Mouse (Mus musculus) hindbrain, embryonic 11.5 days (tissue): ENCODE measurements around the gene Eogt. TPM values are rescaled to one million over a fixed set of nuclear protein-coding genes. Genes with fewer than 3 reads are reported as not detected.
A peak's percentile ranks its signal among the peaks of the same experiment; 100 is the strongest.

Experiments
- ATAC-seq: fragments of 200-750 bp; cut with Nextera tagmentation; 2 replicates; pipeline ENCODE4 v1.8.0; 2017; ENCODE audit warnings: mild to moderate bottlenecking, moderate TSS enrichment, moderate library complexity; ENCODE audit not compliant: low FRiP score
- DNase-seq: peaks from one replicate; pipeline ENCODE4 v3.0.0-alpha.2; 2015; ENCODE audit warnings: low spot score
- H3K27ac ChIP-seq: fragments of 300-500 bp; sonication (generic); 2 replicates; pipeline ENCODE4 v1.5.1; 2014; ENCODE audit warnings: mild to moderate bottlenecking, low read depth, low read length
- H3K27me3 ChIP-seq: fragments of 300-500 bp; sonication (generic); 2 replicates; pipeline ENCODE4 v1.6.1; 2014; ENCODE audit warnings: mild to moderate bottlenecking, low read length, moderate library complexity, mixed read lengths; ENCODE audit not compliant: control insufficient read depth, insufficient read depth
- H3K36me3 ChIP-seq: fragments of 300-500 bp; sonication (generic); 2 replicates; pipeline ENCODE4 v1.6.1; 2014; ENCODE audit warnings: mild to moderate bottlenecking, low read length, moderate library complexity, mixed read lengths; ENCODE audit not compliant: control insufficient read depth, insufficient read depth
- H3K4me1 ChIP-seq: fragments of 300-500 bp; sonication (generic); replicated peaks from 2 replicates; pipeline ENCODE4 v1.6.1; 2014; ENCODE audit warnings: low read length, mixed read lengths; ENCODE audit not compliant: control insufficient read depth, insufficient read depth
- H3K4me2 ChIP-seq: fragments of 300-500 bp; sonication (generic); replicated peaks from 2 replicates; pipeline ENCODE4 v1.6.1; 2014; ENCODE audit warnings: mild to moderate bottlenecking, low read depth, low read length
- H3K4me3 ChIP-seq: fragments of 300-500 bp; sonication (generic); 2 replicates; pipeline ENCODE4 v1.5.1; 2014; ENCODE audit warnings: low read depth, low read length
- H3K9ac ChIP-seq: fragments of 300-500 bp; sonication (generic); 2 replicates; pipeline ENCODE4 v1.6.1; 2014; ENCODE audit warnings: low read depth, low read length
- H3K9me3 ChIP-seq: fragments of 300-500 bp; sonication (generic); 2 replicates; pipeline ENCODE4 v1.6.1; 2016; ENCODE audit warnings: low read length; ENCODE audit not compliant: control insufficient read depth
- WGBS: fragments of 180-500 bp; shearing (Covaris S2); extraction: QIAGEN DNeasy Blood & Tissue Kit; methylation state at CpG from one replicate; pipeline ENCODE4 v1.1.7; 2014; 5-methylcytosine and 5-hydroxymethylcytosine counted together
- polyA plus RNA-seq: library from polyadenylated mRNA; unstranded; fragments of >200 nt; fragmentation: Nextera tagmentation; extraction: Ambion mirVana; gene quantifications from 2 replicates; pipeline ENCODE4 v1.2.1, GENCODE M21; 2014

The Eogt gene
- polyA plus RNA-seq = 8.4 and 8.6 TPM in 2 replicates

DNA sequence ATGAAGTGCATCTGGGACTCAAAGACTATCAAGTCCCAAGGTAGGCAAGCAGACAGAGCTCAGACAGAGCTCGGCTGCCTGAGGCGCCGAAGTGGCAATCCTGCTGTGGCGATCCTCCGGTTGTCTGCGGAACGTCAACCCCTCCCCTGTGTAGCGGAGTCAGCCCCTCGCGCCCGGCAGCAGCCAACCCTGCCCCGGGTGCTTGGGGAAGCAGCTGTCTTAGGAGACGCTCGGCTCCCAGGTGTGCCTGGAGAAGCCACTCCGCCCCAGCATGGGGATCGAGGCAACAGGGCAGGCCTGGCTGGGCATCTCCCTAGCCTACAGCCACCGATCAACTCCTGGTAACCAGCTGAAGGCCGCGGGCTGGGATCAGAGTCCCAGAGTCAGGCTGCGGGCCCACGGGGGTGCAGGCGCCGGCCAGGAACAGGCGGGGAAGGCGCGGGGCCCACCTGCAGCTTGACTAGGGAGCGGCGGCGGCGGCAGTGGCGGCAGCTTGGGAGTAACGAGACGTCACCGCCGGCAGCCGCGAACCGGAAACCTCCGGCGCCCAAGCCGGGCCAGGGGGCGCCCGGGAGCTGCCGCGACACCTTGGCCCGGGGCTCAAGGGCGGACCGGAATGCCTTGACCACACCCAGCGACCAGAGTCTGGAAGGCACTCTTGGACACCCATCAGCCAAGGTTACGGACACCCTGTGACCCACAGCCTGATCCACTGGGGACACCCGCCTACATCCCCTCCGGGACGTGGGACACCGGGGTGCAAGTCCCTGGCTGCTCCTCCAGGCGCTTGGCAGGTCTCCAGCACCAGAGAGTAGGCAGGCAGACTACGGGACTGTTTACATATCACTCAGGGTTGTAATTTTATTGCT lies at the start of gene Eogt:
Eogt (minus strand) TSS at position 800 of the 869 bp plus-strand sequence.
- under 1% methylated on average over 56 of the region's 56 CpGs for WGBS
- peak within 1 kb of the TSS; percentile 71 for H3K27ac ChIP-seq

DNA sequence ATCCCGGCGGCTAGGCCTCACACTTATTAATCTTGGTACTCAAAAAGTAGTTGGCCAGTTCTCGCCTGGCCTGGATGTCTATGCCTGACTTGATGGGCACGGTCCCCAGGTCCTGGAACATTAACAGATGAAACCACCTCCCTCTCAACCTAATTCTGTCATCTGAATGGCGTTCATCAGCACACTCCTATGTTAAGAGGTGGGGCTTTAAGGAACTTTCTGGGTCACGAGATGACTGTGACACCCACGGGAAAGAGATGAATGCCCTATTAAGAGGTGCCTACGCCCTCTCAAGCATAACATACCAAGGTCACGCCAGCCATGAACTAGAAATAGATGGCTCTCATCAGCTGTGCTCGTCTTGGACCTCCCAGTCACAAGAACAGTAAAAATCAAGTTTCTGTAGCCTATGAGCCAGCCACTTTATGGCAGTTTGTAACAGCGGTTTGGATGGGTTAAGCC lies 30.4 kb upstream of the Eogt start:
- Histone ChIP-seq H3K27me3 (no peaks in the 10 kb centered on the region), H3K4me1 (no peaks in the 10 kb centered on the region; the same call in 1 of the 2 replicates), H3K4me3 (peak overlapping the region; percentile 85), H3K36me3 (no peaks in the 10 kb centered on the region), H3K27ac (peak overlapping the region; percentile 92), H3K4me2 (peak overlapping the region; percentile 78), H3K9ac (peak overlapping the region; percentile 95), H3K9me3 (no peaks in the 10 kb centered on the region)
- DNase-seq (no peak), ATAC-seq (no peak; the same call in 1 of the 2 replicates)
- WGBS = 11% methylated on average over 11 of the region's 11 CpGs

More for the DNA sequence above, at the start of gene Eogt:
- no peaks in the 10 kb centered on the region for H3K9me3 ChIP-seq
- peaks cover 2% of the 10 kb centered on the region; the same call in 1 of the 2 replicates for H3K4me1 ChIP-seq
- no peaks in the 10 kb centered on the region for H3K27me3 ChIP-seq
- H3K36me3 ChIP-seq = no peaks in the 10 kb centered on the region
- H3K9ac ChIP-seq = peak within 1 kb of the TSS; percentile 91
- peak; percentile 73 for ATAC-seq
- peak within 1 kb of the TSS; percentile 60 for H3K4me3 ChIP-seq
- peak within 1 kb of the TSS; percentile 96 for H3K4me2 ChIP-seq
- peak; percentile 78 for DNase-seq

DNA sequence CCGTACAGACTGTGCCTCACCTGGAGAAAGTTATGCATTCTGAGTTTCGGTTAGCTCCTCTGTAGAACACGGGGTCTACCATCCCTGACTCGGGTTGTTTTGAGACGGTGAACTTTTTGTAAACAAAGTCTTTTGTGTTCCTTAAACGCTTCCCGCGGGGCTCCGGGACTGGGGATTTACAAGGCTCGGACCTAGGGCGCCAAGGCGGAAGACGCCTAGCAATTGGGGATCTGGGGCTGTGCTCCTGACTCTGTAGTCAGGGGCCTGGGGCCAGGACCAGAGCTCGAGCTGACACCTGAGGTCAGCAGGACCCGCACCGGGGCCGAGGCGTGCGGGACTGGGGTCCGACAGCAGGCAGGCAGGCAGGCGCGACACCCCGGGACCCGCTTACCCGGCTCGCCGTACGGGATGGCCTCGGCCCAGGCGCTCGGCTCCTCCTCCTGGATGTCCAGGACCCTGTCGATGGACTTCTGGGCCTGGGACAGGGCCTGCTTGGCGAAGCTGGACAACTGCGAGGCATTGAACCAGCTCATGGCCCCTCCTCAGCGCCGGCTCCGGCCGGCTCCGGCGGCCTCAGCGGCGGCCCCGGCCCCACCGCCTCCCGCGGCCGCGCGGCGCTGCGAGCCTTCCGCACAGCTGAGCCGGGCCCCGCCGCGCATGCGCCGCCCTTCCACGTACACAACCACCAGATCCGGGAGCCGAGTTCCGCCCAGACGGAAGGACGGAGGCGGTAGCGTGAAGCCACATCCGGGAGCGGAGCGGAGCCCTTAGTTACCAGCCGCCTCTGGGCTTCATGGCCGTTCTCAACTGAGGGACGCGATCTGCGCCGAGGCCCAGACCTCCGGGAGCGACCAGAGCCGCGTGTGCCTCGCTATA lies 29.7 kb upstream of the Eogt start, which contains the start of gene Tmf1:
Tmf1 (minus strand) TSS at position 632 of the 876 bp plus-strand sequence.
- no peaks in the 10 kb centered on the region for H3K9me3 ChIP-seq

DNA sequence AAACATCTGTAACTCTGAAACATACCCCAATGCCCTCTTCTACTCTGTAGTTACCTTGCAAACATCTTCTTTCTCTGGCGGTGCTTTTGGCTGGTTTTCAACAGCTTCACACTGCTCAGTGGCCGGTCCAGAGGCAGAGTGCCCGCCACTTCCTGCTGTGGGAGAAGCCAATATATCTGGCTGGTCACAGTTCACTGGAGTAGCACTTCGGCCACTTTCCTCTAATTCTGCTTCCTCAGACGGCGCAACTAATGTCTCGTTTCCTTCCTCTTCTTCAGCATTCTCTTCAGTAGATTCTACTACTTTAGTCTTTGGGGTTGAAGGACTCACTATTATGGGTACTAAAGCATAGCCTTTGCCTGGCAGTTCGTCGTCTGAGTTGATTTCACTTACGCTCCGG lies 26.7 kb upstream of the Eogt start:
- peaks cover 5% of the 10 kb centered on the region; the same call in 1 of the 2 replicates for H3K36me3 ChIP-seq
- no peak overlapping the region for H3K9ac ChIP-seq
- H3K27me3 ChIP-seq = no peaks in the 10 kb centered on the region
- no peaks in the 10 kb centered on the region for H3K9me3 ChIP-seq
- H3K4me2 ChIP-seq = no peak overlapping the region
- H3K4me3 ChIP-seq = no peak overlapping the region
- H3K27ac ChIP-seq = no peak overlapping the region
- no peaks in the 10 kb centered on the region; the same call in 1 of the 2 replicates for H3K4me1 ChIP-seq
- ATAC-seq (no peak), DNase-seq (no peak)
- 89% methylated on average over 11 of the region's 11 CpGs for WGBS

More for the DNA sequence above, 29.7 kb upstream of the Eogt start, which contains the start of gene Tmf1:
- peak; percentile 97 for ATAC-seq
- H3K27ac ChIP-seq = peak within 1 kb of the TSS; percentile 92
- WGBS = under 1% methylated on average over 63 of the region's 80 CpGs
- peak; percentile 97 for DNase-seq
- H3K4me2 ChIP-seq = peak within 1 kb of the TSS; percentile 78
- H3K9ac ChIP-seq = peak within 1 kb of the TSS; percentile 95
- no peaks in the 10 kb centered on the region; the same call in 1 of the 2 replicates for H3K4me1 ChIP-seq
- H3K27me3 ChIP-seq = no peaks in the 10 kb centered on the region
- H3K36me3 ChIP-seq = no peaks in the 10 kb centered on the region
- peak within 1 kb of the TSS; percentile 85 for H3K4me3 ChIP-seq

DNA sequence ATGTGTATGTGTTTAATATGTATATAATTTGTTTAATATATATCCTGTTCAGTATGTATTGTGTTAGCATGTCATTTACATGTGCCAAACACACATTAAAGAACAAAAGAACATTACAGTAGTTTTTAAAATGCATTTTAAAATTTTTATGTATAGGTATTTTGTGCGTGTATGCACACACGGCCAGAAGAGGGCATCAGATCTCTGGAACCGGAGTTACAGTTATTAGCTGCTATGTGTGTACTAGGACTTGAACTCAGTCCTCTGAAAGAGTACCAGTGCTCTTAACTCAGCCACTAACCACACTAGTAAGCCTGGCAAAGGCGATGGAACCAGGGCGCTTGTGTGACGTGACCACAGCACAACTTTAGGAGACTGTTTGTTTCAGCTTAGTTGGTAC lies 1.2 kb upstream of the Eogt start:
- Histone ChIP-seq H3K9me3 (no peaks in the 10 kb centered on the region), H3K9ac (no peak overlapping the region), H3K4me2 (no peak overlapping the region), H3K4me3 (no peak overlapping the region), H3K27me3 (no peaks in the 10 kb centered on the region), H3K36me3 (no peaks in the 10 kb centered on the region), H3K27ac (no peak overlapping the region), H3K4me1 (peaks cover 2% of the 10 kb centered on the region; the same call in 1 of the 2 replicates)
- DNase-seq (no peak), ATAC-seq (no peak)
- 87% methylated on average over 6 of the region's 6 CpGs for WGBS

DNA sequence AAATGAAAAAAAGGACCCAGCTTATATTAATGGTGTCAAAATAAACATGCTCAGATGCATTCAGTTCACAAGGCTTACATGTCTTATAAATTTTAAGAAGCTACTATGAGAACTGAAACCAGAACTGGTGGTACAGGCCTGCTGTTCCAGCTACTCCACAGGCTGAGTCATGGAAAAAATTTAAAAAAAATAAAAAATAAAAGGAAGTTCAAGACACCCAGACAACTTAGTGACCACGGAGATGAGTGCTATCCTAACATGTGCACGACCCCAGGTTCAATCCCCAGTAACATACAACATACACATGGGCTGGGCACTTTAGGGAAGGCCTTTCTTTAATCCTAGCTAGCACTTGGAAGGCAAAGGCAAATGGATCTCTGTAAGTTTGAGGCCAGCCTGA lies 739 bp upstream of the Eogt start:
- DNase-seq (no peak), ATAC-seq (no peak)
- H3K9ac ChIP-seq = no peak overlapping the region
- no peak overlapping the region for H3K4me2 ChIP-seq
- H3K27me3 ChIP-seq = no peaks in the 10 kb centered on the region
- H3K27ac ChIP-seq = no peak overlapping the region
- no peaks in the 10 kb centered on the region for H3K36me3 ChIP-seq
- peaks cover 2% of the 10 kb centered on the region; the same call in 1 of the 2 replicates for H3K4me1 ChIP-seq
- no peak overlapping the region for H3K4me3 ChIP-seq
- WGBS = 89% methylated on average over 2 of the region's 2 CpGs
- H3K9me3 ChIP-seq = no peaks in the 10 kb centered on the region

DNA sequence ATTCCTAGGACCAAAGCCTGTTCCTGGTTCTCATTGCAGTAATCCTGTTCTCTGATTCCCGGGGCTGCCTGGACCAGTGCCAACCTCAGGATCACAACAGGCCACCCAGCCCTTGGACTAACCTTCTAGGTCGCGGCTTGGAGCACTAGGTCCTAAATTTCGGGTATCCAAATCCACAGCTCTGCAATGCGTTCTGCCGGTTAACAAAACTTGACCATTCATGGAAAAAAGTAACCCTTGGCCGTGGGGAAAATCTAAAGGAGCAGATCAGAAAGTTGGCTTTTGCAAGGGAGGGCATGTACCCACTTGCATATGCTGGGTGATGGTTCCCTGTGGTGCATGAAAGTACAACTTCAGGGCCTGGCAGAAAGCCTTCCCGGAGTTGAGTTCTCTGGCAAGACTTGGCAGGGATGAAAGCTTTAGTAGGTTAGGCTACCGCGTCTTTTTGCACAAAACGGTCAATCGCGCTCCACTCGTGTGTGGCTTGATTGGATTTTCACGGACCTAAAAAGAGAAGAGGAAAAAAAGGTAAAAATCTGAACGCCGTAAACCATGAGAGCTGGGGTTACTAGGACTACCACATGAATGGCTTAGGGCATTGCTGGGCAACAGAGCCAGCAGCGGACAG lies 1.1 kb downstream of the Eogt start:
- Histone ChIP-seq H3K9me3 (no peaks in the 10 kb centered on the region), H3K9ac (peak overlapping the region; percentile 91), H3K4me3 (peak overlapping the region; percentile 60), H3K4me1 (peaks cover 2% of the 10 kb centered on the region; the same call in 1 of the 2 replicates), H3K4me2 (peak overlapping the region; percentile 96), H3K36me3 (no peaks in the 10 kb centered on the region), H3K27me3 (no peaks in the 10 kb centered on the region), H3K27ac (peak overlapping the region; percentile 71; the same call in 1 of the 2 replicates)
- ATAC-seq (no peak), DNase-seq (peak; percentile 44)
- WGBS = 25% methylated on average over 18 of the region's 18 CpGs

DNA sequence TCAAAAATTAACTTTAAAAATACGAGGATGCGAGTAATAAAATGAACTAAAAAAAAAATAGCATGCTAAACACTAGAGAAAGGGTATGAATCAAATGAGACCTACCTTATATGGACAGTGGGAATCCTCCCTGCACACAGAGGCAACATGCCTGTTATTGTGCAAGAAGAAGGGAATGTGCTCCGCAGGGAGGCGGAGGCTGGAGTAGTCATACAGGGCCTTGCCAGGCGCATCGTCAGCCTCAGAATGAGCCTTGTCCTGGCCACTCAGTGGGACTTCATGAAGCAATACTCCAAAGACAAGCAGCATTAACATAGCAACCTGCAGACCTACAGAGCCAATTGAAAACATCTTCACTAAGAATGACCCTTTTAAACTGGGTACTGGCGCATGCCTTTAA lies 3.8 kb downstream of the Eogt start:
- 87% methylated on average over 7 of the region's 7 CpGs for WGBS
- no peaks in the 10 kb centered on the region for H3K36me3 ChIP-seq
- ATAC-seq (no peak), DNase-seq (no peak)
- peaks cover 2% of the 10 kb centered on the region; the same call in 1 of the 2 replicates for H3K4me1 ChIP-seq
- H3K4me3 ChIP-seq = no peak overlapping the region
- H3K27ac ChIP-seq = no peak overlapping the region
- no peak overlapping the region for H3K9ac ChIP-seq
- no peak overlapping the region for H3K4me2 ChIP-seq
- no peaks in the 10 kb centered on the region for H3K27me3 ChIP-seq
- H3K9me3 ChIP-seq = no peaks in the 10 kb centered on the region
